In genomic region chr1:77082410-77082809, GRCm38 (mm10) we compare ENCODE assay signal across 20 mouse cellular contexts.
"Had no signal": no experiment of that assay in that cellular context is flagged by ENCODE, and none has a peak within 500 bp of the region (broad histone marks: within the 10 kb centered on the region; RNA-seq: fewer than 3 reads in every experiment).

No protein-coding gene starts in this region.

- H3K27ac ChIP-seq: heart, embryonic 13.5 days; heart, embryonic 15.5 days; hindbrain, embryonic 10.5 days; hindbrain, embryonic 12.5 days; hindbrain, embryonic 13.5 days; hindbrain, embryonic 14.5 days; hindbrain, embryonic 15.5 days; hindbrain, postnatal 0 days; intestine, embryonic 15.5 days; kidney, embryonic 15.5 days; kidney, postnatal 0 days; layer of hippocampus, adult 2 months had no signal

- DNase-seq: layer of hippocampus, adult 9-11 months; layer of hippocampus, postnatal 36 days had no signal

- H3K4me2 ChIP-seq: heart, embryonic 11.5 days; heart, embryonic 12.5 days; heart, embryonic 13.5 days; heart, embryonic 15.5 days; hindbrain, embryonic 12.5 days; hindbrain, embryonic 13.5 days; hindbrain, embryonic 14.5 days; hindbrain, embryonic 15.5 days; intestine, embryonic 15.5 days; kidney, embryonic 15.5 days had no signal

- H3K27me3 ChIP-seq: heart, embryonic 12.5 days; heart, embryonic 15.5 days; hindbrain, embryonic 12.5 days; hindbrain, embryonic 13.5 days; kidney, embryonic 15.5 days had no signal

- H3K9ac ChIP-seq: heart, embryonic 12.5 days; heart, embryonic 13.5 days; heart, embryonic 15.5 days; hindbrain, embryonic 12.5 days; hindbrain, embryonic 13.5 days; hindbrain, embryonic 14.5 days; hindbrain, embryonic 15.5 days; intestine, embryonic 15.5 days; kidney, embryonic 15.5 days had no signal

- H3K36me3 ChIP-seq: heart, embryonic 10.5 days; heart, embryonic 12.5 days; heart, embryonic 13.5 days; heart, embryonic 15.5 days; hindbrain, embryonic 10.5 days; hindbrain, embryonic 12.5 days; hindbrain, embryonic 13.5 days; hindbrain, embryonic 15.5 days; intestine, embryonic 15.5 days; kidney, embryonic 15.5 days had no signal

- ATAC-seq: inflammation-experienced regulatory T-cells, adult 6 months; intestine, embryonic 15.5 days; intestine, embryonic 16.5 days; intestine, postnatal 0 days had no signal

- H3K4me1 ChIP-seq: intestine, embryonic 15.5 days had no signal

- H3K4me3 ChIP-seq: heart, embryonic 10.5 days; heart, embryonic 12.5 days; heart, embryonic 13.5 days; heart, embryonic 15.5 days; hindbrain, embryonic 10.5 days; hindbrain, embryonic 12.5 days; hindbrain, embryonic 13.5 days; hindbrain, embryonic 15.5 days; intestine, embryonic 15.5 days; kidney, embryonic 15.5 days; layer of hippocampus, adult 2 months had no signal

- H3K9me3 ChIP-seq: heart, embryonic 10.5 days; heart, embryonic 12.5 days; heart, embryonic 13.5 days; heart, embryonic 15.5 days; hindbrain, embryonic 10.5 days; hindbrain, embryonic 12.5 days; hindbrain, embryonic 13.5 days; hindbrain, embryonic 15.5 days; intestine, embryonic 15.5 days; kidney, embryonic 15.5 days had no signal
